Mouse (Mus musculus): ENCODE data around the gene Ddb1. TPM values are rescaled to one million over a fixed set of nuclear protein-coding genes. Genes with fewer than 3 reads are reported as not detected.
A peak's percentile ranks its signal among the peaks of the same experiment; 100 is the strongest.
"Not testable (repeated sequence)": the region's sequence is repeated elsewhere in the genome, so short reads cannot be mapped to it uniquely, and the experiment has no call there.

Ddb1 gene
- total RNA-seq (2017): 373 and 377 TPM in 2 replicates

DNA sequence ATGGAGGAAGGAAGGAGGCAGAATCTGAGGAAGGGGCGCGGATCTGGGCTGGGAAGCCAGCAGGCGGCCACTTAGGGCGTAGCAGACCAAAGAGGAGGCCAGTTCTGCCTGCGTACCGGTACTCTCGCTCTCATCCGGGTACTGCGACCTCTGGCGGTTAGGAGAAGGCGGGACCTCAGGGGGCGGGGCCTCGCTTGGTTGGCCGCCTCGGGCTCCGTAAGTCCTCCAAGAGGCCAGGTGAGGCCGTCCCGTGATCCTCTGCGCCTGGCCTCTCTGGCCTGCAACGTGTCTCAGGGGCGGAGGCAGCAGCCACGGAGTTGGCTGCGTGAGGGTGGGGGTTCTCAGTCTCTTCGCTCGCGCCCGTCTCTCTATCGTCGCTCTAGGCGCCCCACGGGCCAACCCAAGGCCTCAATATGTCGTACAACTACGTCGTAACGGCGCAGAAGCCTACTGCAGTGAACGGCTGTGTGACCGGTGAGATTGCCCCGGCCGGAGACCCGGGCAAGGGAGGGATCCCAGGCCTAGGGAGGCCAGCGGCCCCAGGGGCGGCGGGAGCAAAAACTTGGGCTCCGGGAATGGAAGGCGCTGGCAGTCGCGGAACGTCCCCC is at the start of gene Ddb1, which contains the start of gene Tkfc:
Gene Ddb1, plus strand, starts transcription at position 35 of the 608 bp plus-strand sequence.
Gene Tkfc, minus strand, starts transcription at position 362 of the 608 bp plus-strand sequence.
- peak; percentile 91 to 93 for ATAC-seq (replicated peaks in 1 of 2; ENCODE audit: insufficient read depth in 1 of 2, low FRiP score in 2 of 2, low TSS enrichment in 1 of 2, low read depth in 1 of 2, poor library complexity in 2 of 2, severe bottlenecking in 2 of 2)

DNA sequence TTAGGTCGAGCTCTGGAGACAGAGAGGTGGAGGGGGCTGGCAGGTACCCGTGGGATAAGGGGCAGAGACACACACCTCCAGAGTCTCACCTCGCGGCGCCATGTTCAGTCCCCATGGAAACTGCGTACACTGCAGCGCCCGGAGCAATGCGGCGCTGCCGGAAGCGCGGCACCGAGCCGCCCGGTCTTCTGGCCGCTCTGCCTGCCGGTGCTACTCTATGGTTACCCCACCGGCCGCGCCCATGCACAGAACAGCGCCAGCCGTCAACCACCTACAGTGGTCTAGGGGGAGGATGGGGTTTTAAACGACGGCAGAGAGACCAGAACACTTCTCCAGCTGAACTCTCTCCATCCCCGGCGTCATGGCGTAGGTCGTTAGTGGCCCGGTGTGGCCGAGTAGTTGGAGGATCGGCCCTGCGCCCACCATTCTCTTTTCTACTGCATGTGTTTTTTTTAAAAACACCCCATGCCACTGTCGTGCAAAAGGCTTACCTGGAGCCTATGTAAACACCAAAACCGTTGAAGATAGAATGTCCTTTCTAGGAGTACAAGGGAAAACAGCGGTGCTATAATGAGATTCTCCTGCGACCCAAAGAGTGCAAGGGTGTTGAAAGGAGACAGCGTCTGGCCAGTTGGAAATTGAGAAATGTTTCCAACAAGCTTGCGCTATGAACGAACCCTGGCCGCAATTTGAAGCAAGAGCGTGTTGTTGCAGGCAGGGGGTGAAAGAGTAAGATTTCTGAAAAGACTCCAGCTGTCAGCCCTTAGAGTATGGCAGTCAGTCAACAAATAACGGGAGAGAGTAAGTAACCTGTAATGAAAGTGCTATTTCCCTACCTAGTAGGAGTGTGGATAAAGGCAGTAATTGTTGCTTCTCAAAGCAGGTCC is 49.3 kb upstream of the Ddb1 start, which contains the start of gene Tmem216:
Gene Tmem216, minus strand, starts transcription at position 615 of the 887 bp plus-strand sequence.
- ATAC-seq (replicated peaks in 1 of 2; ENCODE audit: insufficient read depth in 1 of 2, low FRiP score in 2 of 2, low TSS enrichment in 1 of 2, low read depth in 1 of 2, poor library complexity in 2 of 2, severe bottlenecking in 2 of 2): peak; percentile 94 to 99

DNA sequence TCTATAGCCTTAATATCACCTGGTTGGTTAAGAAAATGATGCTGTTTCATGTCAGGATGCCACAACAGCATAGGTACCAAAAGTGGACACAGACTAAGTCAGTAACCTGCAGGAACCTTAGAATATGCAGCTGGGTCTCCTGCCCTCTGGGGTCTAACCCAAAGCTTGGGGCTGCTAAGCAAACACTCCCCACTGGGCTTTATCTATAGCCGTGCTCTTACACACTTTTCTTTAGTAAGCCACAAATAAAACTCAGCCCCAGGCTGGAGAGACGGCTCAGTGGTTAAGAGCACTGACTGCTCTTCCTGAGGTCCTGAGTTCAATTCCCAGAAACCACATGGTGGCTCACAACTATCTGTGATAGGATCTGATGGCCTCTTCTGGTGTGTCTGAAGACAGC is 48.1 kb upstream of the Ddb1 start:
- ATAC-seq (replicated peaks in 1 of 2; ENCODE audit: insufficient read depth in 1 of 2, low FRiP score in 2 of 2, low TSS enrichment in 1 of 2, low read depth in 1 of 2, poor library complexity in 2 of 2, severe bottlenecking in 2 of 2): no peak

DNA sequence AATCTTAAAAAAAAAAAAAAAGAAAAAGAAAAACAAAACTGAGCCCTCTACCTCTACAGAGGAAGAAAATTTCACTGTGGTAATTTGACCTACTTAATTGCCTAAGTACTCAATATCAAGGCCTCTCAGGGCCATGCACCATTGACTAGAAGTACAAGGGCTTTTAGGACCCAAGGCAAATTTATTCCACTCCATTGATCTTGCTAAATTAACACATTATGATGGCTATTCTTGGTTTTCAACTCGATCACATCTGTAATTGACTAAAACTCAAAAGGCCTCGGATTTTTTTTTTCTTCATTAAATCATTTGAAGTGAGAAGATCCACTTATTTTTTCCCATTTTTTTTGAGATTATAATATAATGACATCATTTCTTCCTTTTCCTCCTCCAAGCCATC is 47.7 kb upstream of the Ddb1 start:
- ATAC-seq (replicated peaks in 1 of 2; ENCODE audit: insufficient read depth in 1 of 2, low FRiP score in 2 of 2, low TSS enrichment in 1 of 2, low read depth in 1 of 2, poor library complexity in 2 of 2, severe bottlenecking in 2 of 2): no peak

DNA sequence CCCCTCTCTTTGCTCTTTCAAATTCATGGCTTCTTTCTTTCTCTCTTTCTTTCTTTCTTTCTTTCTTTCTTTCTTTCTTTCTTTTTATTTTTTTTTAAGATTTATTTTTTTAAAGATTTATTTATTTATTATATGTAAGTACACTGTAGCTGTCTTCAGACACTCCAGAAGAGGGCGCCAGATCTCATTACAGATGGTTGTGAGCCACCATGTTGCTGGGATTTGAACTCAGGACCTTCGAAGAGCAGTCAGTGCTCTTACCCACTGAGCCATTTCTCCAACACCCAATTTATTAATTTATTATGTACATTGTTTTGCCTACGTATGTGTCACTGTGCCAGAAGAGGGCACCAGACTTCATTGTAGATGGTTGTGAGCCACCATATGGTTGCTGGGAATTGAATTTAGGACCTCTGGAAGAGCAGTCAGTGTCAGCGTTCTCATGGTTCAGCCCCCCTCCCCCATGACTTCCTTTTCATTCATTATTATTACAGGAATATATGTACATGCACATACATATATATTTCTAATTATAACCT is 47.2 kb upstream of the Ddb1 start:
- not testable (repeated sequence) for ATAC-seq (replicated peaks in 1 of 2; ENCODE audit: insufficient read depth in 1 of 2, low FRiP score in 2 of 2, low TSS enrichment in 1 of 2, low read depth in 1 of 2, poor library complexity in 2 of 2, severe bottlenecking in 2 of 2)

DNA sequence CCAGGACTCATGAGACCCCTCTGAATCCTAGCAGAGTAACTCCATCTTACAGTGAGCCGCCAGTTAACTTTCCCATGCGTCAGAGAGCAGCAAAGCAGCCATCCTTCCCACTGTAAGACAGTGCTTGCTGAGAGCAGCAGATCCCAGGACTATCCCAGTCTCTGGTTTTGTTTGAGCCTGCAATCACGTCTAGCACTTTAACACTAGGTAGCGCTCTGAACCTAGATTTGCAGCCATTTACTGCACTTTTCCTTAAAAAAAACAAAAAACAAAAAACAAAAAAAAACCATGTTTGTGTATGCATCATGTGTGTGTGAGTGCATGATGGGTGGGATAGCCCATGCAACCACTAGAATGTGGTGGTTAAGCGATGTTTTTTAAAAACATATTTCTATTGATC is 45.0 kb upstream of the Ddb1 start:
- no peak for ATAC-seq (replicated peaks in 1 of 2; ENCODE audit: insufficient read depth in 1 of 2, low FRiP score in 2 of 2, low TSS enrichment in 1 of 2, low read depth in 1 of 2, poor library complexity in 2 of 2, severe bottlenecking in 2 of 2)

DNA sequence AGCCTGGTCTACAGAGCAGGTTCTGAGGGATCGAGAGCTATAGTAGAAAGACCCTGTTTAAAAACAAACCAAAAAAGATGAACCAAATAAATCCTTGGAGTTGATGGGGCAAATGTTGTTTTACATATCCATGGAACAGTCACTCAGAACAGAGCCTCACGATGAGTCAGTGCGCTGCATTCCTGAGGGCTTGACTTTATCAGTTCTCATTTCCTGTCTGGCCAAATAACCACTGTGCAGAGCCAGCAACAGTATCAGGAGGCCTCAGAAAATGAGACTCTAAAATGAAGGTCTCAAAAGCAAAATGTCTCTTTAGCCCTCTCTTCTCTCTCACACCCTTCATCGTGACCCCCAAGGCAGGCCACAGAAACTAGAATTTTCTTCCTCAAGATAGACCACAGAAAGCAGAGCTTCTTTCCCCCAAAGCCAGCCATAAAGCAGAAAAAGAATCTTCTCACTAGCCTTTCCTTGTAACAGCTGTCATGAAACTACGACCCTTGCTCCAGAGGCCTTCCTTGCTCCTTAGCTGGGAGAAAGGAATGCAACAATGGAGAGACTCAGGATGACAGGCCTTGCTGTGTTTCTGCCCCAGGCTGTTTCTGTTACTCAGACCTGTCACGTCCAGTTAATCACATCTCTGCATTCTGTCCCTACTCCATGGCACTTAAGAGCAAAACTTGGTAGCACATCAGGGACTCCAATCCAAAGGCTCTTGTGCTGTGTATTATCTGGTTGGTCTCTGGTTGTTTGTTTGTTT is 43.4 kb upstream of the Ddb1 start:
- ATAC-seq (replicated peaks in 1 of 2; ENCODE audit: insufficient read depth in 1 of 2, low FRiP score in 2 of 2, low TSS enrichment in 1 of 2, low read depth in 1 of 2, poor library complexity in 2 of 2, severe bottlenecking in 2 of 2): no peak

DNA sequence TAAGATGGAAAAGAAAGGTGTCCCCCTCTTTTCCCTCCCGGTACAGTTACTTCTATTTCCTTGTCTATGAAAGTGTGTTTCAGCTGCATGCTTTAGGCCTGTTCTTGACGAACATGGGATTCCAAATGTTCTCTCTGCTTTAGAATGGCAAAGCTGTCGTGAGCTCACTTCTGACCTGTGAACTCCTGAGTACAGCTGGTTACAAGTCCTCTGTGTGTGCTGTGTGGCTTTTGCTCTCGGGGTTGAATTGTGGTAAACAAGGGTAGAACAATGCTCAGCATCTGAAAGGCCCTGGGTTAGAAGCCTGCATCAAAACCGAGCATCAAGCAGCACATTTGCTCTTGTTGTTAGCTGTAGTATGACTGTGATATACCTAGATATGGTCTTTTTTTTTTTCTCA is 42.8 kb upstream of the Ddb1 start:
- no peak for ATAC-seq (replicated peaks in 1 of 2; ENCODE audit: insufficient read depth in 1 of 2, low FRiP score in 2 of 2, low TSS enrichment in 1 of 2, low read depth in 1 of 2, poor library complexity in 2 of 2, severe bottlenecking in 2 of 2)

DNA sequence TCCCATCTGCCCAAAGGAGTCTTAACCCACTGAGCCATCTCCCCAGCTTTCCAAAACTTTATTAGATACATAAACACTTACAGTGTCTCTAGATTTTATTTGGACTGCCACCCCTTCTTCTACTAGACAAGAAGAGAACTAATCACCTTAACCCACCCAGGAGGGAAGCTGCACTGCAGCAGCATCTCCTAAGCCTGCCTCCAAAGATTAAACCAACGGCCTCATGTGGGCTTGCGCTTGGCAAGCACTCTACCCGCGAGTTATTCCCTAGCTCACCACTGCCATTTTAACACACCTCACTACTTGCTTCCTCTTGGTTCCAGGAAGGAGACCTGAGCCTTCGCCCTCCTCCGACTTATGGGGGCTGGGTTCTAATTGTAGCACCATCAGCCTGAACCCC is 40.8 kb upstream of the Ddb1 start:
- ATAC-seq (replicated peaks in 1 of 2; ENCODE audit: insufficient read depth in 1 of 2, low FRiP score in 2 of 2, low TSS enrichment in 1 of 2, low read depth in 1 of 2, poor library complexity in 2 of 2, severe bottlenecking in 2 of 2): no peak

DNA sequence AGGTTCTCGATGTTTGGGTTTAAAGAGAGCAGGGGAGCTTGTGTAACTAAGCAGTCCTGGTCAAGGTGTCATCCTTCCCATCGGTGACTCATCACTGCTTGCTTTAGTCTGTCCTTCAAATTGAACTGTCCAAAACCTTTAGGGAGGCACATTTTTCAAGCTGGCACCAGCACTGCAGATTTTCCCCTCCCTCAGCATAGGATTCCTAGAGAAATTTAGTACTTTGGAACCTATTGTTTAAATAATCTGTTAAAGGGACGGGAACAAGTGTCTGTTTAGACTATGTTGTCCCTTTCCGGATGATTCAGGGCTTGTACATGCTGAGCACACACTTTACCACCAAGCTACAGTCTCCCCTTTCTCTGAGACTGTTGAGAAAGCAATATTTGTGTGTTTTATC is 39.9 kb upstream of the Ddb1 start:
- no peak for ATAC-seq (replicated peaks in 1 of 2; ENCODE audit: insufficient read depth in 1 of 2, low FRiP score in 2 of 2, low TSS enrichment in 1 of 2, low read depth in 1 of 2, poor library complexity in 2 of 2, severe bottlenecking in 2 of 2)

DNA sequence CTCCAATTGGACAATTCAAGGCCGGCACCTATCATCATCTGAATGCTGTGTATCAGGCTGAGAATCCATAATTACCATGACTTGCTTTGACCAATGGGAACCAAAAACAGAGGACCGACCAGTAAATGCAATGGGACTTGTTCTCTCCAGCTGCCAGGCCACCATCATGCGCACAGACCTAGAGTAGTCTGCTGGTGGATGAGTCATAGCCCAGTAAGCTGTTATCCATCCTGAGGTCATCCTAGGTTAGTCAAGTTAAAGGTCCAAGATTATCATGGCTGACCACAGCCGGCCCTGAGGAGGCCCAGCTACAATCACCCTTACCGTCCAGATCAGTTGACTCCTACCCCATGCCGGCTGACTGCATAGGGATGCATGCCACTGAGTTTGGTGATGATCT is 35.5 kb upstream of the Ddb1 start:
- ATAC-seq (replicated peaks in 1 of 2; ENCODE audit: insufficient read depth in 1 of 2, low FRiP score in 2 of 2, low TSS enrichment in 1 of 2, low read depth in 1 of 2, poor library complexity in 2 of 2, severe bottlenecking in 2 of 2): no peak

DNA sequence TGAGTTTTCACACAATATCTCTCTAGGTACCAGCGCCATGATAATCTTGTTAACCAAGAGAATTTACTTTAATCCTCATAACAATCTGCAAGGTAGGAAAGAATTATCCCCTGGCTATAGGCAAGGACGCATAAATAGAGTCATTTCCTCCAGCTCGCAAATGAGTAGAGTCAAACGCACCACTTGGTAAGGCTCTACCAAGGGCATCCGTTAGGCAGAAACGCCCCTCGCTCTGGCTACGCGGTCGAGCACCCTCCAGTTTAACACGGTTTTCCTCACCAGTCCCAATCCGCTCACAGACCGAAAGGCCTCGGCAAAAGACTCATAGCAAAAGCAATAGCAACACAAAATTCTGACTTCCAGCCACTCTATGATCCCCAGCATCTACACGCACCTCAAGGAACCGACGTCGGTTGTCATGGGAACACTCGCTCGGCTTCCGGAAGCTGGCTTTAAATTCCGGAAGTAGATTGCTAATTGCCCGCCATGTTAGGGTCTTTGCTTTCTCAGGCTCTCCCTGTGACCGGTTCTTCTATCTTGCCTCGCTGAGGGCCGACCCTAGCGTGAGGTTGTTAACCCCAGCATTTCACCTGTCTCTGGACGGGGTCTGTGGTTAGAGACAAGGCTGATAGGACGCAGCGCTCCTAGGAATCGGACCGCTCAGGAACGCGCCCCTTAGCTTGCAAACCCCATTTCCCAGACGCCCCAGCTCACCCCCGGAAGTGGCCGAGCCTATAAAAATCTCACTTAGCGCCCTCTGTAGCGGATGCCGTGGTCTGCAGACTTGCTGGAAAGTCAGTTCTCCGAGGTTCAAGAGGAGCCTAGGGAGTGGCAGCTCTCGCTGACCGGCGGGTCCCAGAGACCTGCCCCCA is 28.2 kb upstream of the Ddb1 start, which contains the start of the genes Cyb561a3 and Tmem138:
Gene Cyb561a3, plus strand, starts transcription at position 483 of the 872 bp plus-strand sequence.
Gene Tmem138, minus strand, starts transcription at position 673 of the 872 bp plus-strand sequence.
- ATAC-seq (replicated peaks in 1 of 2; ENCODE audit: insufficient read depth in 1 of 2, low FRiP score in 2 of 2, low TSS enrichment in 1 of 2, low read depth in 1 of 2, poor library complexity in 2 of 2, severe bottlenecking in 2 of 2): peak; percentile 87 to 94

DNA sequence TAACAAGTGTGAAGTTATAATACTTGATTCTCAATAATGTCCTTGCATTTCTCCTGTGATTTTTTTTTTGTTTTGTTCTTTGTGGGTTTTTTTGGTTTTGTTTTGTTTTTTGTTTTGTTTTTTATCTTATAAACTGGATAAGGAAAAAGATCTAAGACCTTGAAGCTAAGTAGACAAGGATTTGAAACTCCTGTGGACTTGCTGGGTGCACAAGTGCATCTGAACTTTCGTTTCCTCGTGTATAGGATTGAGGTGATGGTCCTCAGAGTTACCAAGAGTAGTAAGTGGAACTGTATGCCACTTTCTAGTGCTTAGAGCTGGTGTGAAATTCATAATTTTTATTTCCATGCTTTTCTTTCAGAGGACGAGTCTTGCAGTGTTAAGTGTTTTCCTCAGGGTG is 25.0 kb upstream of the Ddb1 start:
- ATAC-seq (replicated peaks in 1 of 2; ENCODE audit: insufficient read depth in 1 of 2, low FRiP score in 2 of 2, low TSS enrichment in 1 of 2, low read depth in 1 of 2, poor library complexity in 2 of 2, severe bottlenecking in 2 of 2): no peak

DNA sequence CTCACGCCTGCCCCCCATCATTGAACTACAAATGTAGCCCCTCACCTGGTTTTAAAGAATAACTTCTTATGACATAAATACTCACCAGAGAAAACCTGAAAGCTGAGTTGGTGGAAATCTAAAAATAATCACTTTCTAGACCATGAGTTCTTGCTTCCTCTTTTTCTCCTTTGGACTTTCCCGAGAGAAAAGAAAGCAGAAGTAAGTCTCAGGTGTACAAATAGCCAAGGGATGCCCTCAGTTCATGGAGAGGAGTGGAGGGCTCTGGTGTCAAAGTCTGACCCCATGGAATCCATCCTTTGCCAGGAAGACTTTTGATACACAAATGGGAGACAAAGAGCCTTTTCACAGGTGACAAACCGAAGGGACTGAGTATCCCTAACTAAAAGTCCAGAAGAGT is 24.4 kb upstream of the Ddb1 start:
- peak in 1 of 2 experiments; percentile 25; a peak in 1 of 4 replicates for ATAC-seq (replicated peaks in 1 of 2; ENCODE audit: insufficient read depth in 1 of 2, low FRiP score in 2 of 2, low TSS enrichment in 1 of 2, low read depth in 1 of 2, poor library complexity in 2 of 2, severe bottlenecking in 2 of 2)

DNA sequence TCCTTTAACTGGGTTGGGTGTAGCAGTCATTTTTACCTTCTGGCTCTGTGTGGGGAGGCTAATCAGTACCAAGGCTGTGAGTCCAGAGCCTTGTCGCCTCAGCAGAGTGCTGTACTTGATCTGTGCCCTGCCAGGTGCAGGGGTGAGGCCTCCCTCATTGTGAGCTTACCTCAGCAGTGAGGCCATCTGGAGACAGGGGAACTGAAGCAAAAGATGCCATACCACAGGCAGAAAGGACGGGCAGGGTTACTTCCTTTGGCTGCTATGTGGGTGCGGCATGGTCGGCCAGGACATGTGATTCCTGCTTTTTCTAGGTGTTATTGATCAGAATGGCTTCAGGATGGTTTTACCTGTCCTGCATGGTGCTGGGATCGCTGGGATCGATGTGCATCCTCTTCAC is 23.1 kb upstream of the Ddb1 start:
- ATAC-seq (replicated peaks in 1 of 2; ENCODE audit: insufficient read depth in 1 of 2, low FRiP score in 2 of 2, low TSS enrichment in 1 of 2, low read depth in 1 of 2, poor library complexity in 2 of 2, severe bottlenecking in 2 of 2): no peak

DNA sequence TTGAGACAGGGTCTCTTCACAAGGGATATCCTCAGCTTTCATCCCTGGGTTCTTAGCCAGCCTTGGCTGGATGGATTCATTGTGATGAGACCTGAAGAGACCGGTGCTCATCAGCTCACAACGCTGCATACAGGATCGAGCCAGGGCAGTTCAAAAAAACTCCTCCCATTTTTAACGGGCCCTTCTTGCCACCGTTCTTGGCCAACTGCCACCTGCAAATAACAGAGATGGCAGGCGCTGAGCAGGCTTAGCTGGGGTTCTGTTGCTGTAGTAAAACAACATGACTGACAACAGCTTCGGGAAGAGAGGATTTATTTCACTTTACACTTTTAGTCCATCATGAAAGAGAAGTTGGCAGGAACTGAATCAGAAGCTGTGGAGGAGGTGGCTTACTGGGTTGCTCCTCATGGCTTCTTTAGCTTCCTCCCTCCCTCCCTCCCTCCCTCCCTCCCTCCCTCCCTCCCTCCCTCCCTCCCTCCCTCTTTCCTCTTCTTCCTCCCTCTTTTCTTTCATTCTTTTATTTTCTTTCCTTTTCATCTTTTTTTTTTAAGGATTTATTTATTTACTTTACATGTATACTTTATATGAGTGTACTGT is 21.5 kb upstream of the Ddb1 start:
- ATAC-seq (replicated peaks in 1 of 2; ENCODE audit: insufficient read depth in 1 of 2, low FRiP score in 2 of 2, low TSS enrichment in 1 of 2, low read depth in 1 of 2, poor library complexity in 2 of 2, severe bottlenecking in 2 of 2): no peak

All from hematopoietic stem cell, adult 5-6 weeks (primary cell).